Mouse (Mus musculus) lung, adult 2 months (tissue): ENCODE measurements at regions not wholly inside any gene's neighbourhood (a gene's known extent, or its start where the extent isn't known, plus 50 kb on each side); places are given as distances from the start of the nearest gene placed in this dataset.

Experiments
- CTCF ChIP-seq: fragments of 200-500 bp; IDR thresholded peaks from 2 replicates; pipeline ENCODE4 v1.5.1; 2011; ENCODE audit warnings: mild to moderate bottlenecking, low read length, control low read depth; ENCODE audit not compliant: insufficient read depth
- POLR2A ChIP-seq: fragments of 200-500 bp; IDR thresholded peaks from 2 replicates; pipeline ENCODE4 v1.6.1; 2011; ENCODE audit warnings: low read depth, mild to moderate bottlenecking, control low read depth, low read length, borderline replicate concordance; ENCODE audit errors: extremely low read depth

DNA sequence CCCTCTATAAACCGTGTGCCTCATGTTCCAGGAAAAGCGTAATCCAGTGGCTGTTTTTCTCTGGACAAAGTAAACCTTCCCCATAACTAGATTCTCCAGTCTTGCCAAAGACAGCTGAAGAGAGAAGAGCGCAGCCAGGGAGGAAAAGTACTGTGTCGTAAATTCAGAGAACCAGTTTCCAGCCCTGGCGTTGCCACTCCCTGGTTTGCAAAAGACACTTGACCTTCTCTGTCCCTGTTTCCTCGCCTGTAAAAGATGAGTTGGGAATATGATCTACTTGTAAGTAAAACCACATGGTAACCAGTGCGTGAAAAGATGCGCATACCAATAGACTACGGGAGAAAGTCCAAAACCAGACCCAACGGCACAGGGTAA is 160.1 kb upstream of the Paip1 start:
- no peak for TF ChIP-seq CTCF
- TF ChIP-seq POLR2A = no peak
